Mouse (Mus musculus) G1E (cell line): ENCODE measurements around the gene Papolb.

Experiments used
- CTCF ChIP-seq: IDR thresholded peaks from 2 replicates; pipeline ENCODE4 v1.5.1; 2012; ENCODE audit warnings: low read depth, low read length, inconsistent platforms, mixed read lengths
- GATA1 ChIP-seq: IDR thresholded peaks from 2 replicates; pipeline ENCODE4 v1.6.1; 2012; ENCODE audit warnings: borderline replicate concordance, low read length, inconsistent platforms, mixed read lengths
- GATA2 ChIP-seq: IDR thresholded peaks from 2 replicates; pipeline ENCODE4 v1.6.1; 2012; ENCODE audit warnings: low read depth, low read length, inconsistent platforms, borderline replicate concordance
- POLR2AphosphoS5 ChIP-seq: IDR thresholded peaks from 2 replicates; pipeline ENCODE4 v1.6.1; 2012; ENCODE audit warnings: low read depth, low read length, inconsistent platforms; ENCODE audit not compliant: insufficient replicate concordance
- TAL1 ChIP-seq: conservative IDR thresholded peaks from 2 replicates; pipeline ENCODE4 v1.6.1; 2012; ENCODE audit warnings: low read depth, low read length, inconsistent platforms, mixed read lengths

- TF ChIP-seq POLR2AphosphoS5 (no peak), CTCF (no peak), TAL1 (no peak), GATA1 (no peak), GATA2 (no peak)
Measured at GRCm38 (mm10) chr5:142576832-142577231, 47.0 kb upstream of the Papolb start.
